ENCODE assay signal across 10 mouse cellular contexts in the genomic region with DNA sequence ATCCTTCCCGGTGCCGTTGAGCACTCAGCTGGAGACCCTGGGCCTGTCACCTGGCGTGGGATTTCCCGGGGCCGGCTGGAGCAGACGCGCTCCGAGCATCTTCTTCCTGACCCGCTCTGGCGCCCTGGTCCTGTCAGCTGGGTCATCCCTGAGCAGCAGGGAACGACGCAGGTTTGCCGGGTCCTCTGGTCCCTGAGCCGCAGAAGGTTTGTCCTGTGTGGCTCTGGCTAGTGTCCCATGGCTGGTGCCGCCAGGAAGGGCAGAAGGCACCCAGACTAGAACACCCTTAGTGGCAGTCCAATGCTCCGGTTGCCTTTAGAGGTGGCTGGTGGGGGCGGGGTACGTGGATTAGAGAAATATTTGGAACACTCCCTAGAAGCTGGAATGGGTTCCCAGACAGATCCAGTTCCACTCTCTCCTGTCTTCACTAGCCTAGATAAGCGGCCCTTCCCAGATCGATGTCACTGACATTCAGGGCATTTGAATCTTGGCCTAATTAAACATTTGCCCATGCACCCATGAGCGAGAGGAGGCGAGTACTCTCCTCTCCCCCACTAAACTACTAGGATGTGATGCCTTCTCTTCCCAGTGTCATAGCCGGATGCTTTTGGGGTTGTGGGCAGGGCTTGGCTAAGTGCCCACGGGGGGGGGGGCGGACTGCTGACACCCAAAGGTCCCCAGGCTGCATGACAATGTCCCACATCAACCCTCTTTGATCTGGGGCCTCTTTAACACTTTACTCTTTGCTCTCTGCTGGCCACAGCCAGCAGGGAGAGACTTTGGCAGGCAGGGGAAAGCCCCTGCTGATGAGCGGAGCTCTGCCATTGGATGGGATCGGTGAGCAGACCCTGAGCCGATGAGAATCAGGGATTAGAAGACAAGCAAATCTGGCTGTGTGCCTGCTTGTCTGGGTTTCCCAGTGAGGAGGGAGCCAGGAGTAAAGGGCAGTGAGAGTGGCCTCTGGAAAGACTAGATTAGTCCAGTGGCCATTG. TPM values are rescaled to one million over a fixed set of nuclear protein-coding genes. Genes with fewer than 3 reads are reported as not detected.
DNase-seq lines count a peak whose midpoint lies in the region; ATAC-seq and TF ChIP-seq lines count a peak whose summit lies in the region.
"Had no signal": no experiment of that assay in that cellular context is flagged by ENCODE, and none has a peak within 500 bp of the region (broad histone marks: within the 10 kb centered on the region; RNA-seq: fewer than 3 reads in every experiment).

No protein-coding gene starts in this region.

- intact Hi-C loops in left cerebral cortex, postnatal 4 days (cut with DNase I) = no loop called here

- no peaks in the 10 kb centered on the region for H3K9me3 ChIP-seq in forebrain, embryonic 13.5 days (replicated peaks)
- no peaks in the 10 kb centered on the region for H3K9me3 ChIP-seq in hindbrain, embryonic 12.5 days (replicated peaks)
- H3K9me3 ChIP-seq in midbrain, postnatal 0 days (ENCODE audit: low read length) = no peaks in the 10 kb centered on the region

- peak overlapping the region; percentile 88 for H3K4me2 ChIP-seq in forebrain, embryonic 13.5 days
- peak overlapping the region; percentile 98 for H3K4me2 ChIP-seq in hindbrain, embryonic 12.5 days (replicated peaks)
- H3K4me2 ChIP-seq in midbrain, postnatal 0 days (ENCODE audit: low read depth, low read length, poor library complexity, severe bottlenecking) = peak overlapping the region; percentile 73

- WGBS in forebrain, embryonic 13.5 days = under 1% methylated on average over 28 of the region's 28 CpGs
- 2% methylated on average over 28 of the region's 28 CpGs for WGBS in hindbrain, embryonic 12.5 days
- WGBS in midbrain, postnatal 0 days = 1% methylated on average over 28 of the region's 28 CpGs

- H3K36me3 ChIP-seq in forebrain, embryonic 13.5 days (ENCODE audit: poor library complexity, severe bottlenecking) = no peaks in the 10 kb centered on the region
- no peaks in the 10 kb centered on the region for H3K36me3 ChIP-seq in hindbrain, embryonic 12.5 days
- no peaks in the 10 kb centered on the region for H3K36me3 ChIP-seq in midbrain, postnatal 0 days (ENCODE audit: insufficient read depth, low read length)

- H3K4me1 ChIP-seq in brown adipose tissue, adult 24 weeks (ENCODE audit: control insufficient read depth, insufficient read depth, insufficient read length, low read length) = no peaks in the 10 kb centered on the region
- peaks cover 21% of the 10 kb centered on the region for H3K4me1 ChIP-seq in forebrain, embryonic 13.5 days
- H3K4me1 ChIP-seq in hindbrain, embryonic 12.5 days = peaks cover 13% of the 10 kb centered on the region
- 0 out of 2 replicates have a peak, but pooled peaks cover 4% of the 10 kb centered on the region for H3K4me1 ChIP-seq in midbrain, postnatal 0 days (ENCODE audit: insufficient read depth, low read length)

- ATAC-seq in forebrain, embryonic 13.5 days = peak; percentile 50; the same call in 1 of the 2 replicates
- ATAC-seq in hindbrain, embryonic 12.5 days (ENCODE audit: low FRiP score) = peak; percentile 65
- peak; percentile 58 for ATAC-seq in midbrain, postnatal 0 days (ENCODE audit: low FRiP score)

- TF ChIP-seq CTCF in midbrain, postnatal 0 days (IDR thresholded peaks at IDR 0.05) = peak; percentile 28

- peak overlapping the region; percentile 74 for H3K4me3 ChIP-seq in brown adipose tissue, adult 24 weeks (ENCODE audit: insufficient read depth, low read depth, low read length)
- H3K4me3 ChIP-seq in forebrain, embryonic 13.5 days = peak overlapping the region; percentile 53
- H3K4me3 ChIP-seq in hindbrain, embryonic 12.5 days = peak overlapping the region; percentile 56
- H3K4me3 ChIP-seq in midbrain, postnatal 0 days (ENCODE audit: low read depth, low read length) = peak overlapping the region; percentile 58

- DNase-seq in layer of hippocampus, adult 11-12 months (ENCODE audit: low spot score) = peak; percentile 38
- DNase-seq in layer of hippocampus, adult 9-10 months (ENCODE audit: low spot score) = no peak
- DNase-seq in left cerebral cortex, postnatal 4 days = peak; percentile 94
- peak; percentile 94 for DNase-seq in midbrain, postnatal 0 days (ENCODE audit: low spot score)
- no peak for DNase-seq in thymus, postnatal 36 days

- peaks cover 3% of the 10 kb centered on the region; the same call in 1 of the 2 replicates for H3K27me3 ChIP-seq in forebrain, embryonic 13.5 days
- H3K27me3 ChIP-seq in hindbrain, embryonic 12.5 days = peaks cover 15% of the 10 kb centered on the region
- H3K27me3 ChIP-seq in midbrain, postnatal 0 days (ENCODE audit: insufficient read depth, low read length) = no peaks in the 10 kb centered on the region

- peak overlapping the region; percentile 67 for H3K27ac ChIP-seq in brown adipose tissue, adult 24 weeks (replicated peaks; ENCODE audit: low read depth, low read length)
- H3K27ac ChIP-seq in forebrain, embryonic 13.5 days = no peak overlapping the region; the same call in 1 of the 2 replicates
- no peak overlapping the region for H3K27ac ChIP-seq in hindbrain, embryonic 12.5 days
- H3K27ac ChIP-seq in midbrain, postnatal 0 days (ENCODE audit: low read depth, low read length) = peak overlapping the region; percentile 77

- peak overlapping the region; percentile 71 for H3K9ac ChIP-seq in forebrain, embryonic 13.5 days
- H3K9ac ChIP-seq in hindbrain, embryonic 12.5 days = peak overlapping the region; percentile 69
- peak overlapping the region; percentile 75 for H3K9ac ChIP-seq in midbrain, postnatal 0 days (replicated peaks; ENCODE audit: low read length, poor library complexity, severe bottlenecking)

RNA-seq across cellular contexts. Expression of gene Pnpla3, which starts 0.8 kb away (rescaled TPM):
- 506 and 707 TPM in 2 replicates for polyA plus RNA-seq in brown adipose tissue, adult 24 weeks (2012; ENCODE audit: insufficient read depth, insufficient read length, missing spikeins)
- polyA plus RNA-seq in forebrain, embryonic 13.5 days (2015; fragmentation: Nextera tagmentation; extraction: Ambion mirVana) = 2.8 and 3.1 TPM in 2 replicates
- polyA plus RNA-seq in hindbrain, embryonic 12.5 days (2016; fragmentation: Nextera tagmentation; extraction: Ambion mirVana) = 2.7 and 3.0 TPM in 2 replicates
- total RNA-seq in left cerebral cortex, postnatal 4 days (2021) = 10 to 100 TPM; 12.6 to 13.1 TPM
- 6.9 and 7.3 TPM in 2 replicates for total RNA-seq in midbrain, postnatal 0 days (2014; rRNA removed)
- 5.1 and 5.4 TPM in 2 replicates for polyA plus RNA-seq in midbrain, postnatal 0 days (2015; fragmentation: Nextera tagmentation; extraction: Ambion mirVana)
- total RNA-seq: MEL had no signal

RNA-seq across cellular contexts. Expression of gene Samm50, which starts 23.6 kb away (rescaled TPM):
- 177 and 266 TPM in 2 replicates for polyA plus RNA-seq in brown adipose tissue, adult 24 weeks (2012; ENCODE audit: insufficient read depth, insufficient read length, missing spikeins)
- 84.4 and 91.5 TPM in 2 replicates for polyA plus RNA-seq in forebrain, embryonic 13.5 days (2015; fragmentation: Nextera tagmentation; extraction: Ambion mirVana)
- 87.8 and 94.7 TPM in 2 replicates for polyA plus RNA-seq in hindbrain, embryonic 12.5 days (2016; fragmentation: Nextera tagmentation; extraction: Ambion mirVana)
- total RNA-seq in left cerebral cortex, postnatal 4 days (2021) = 10 to 100 TPM; 91.1 to 93.9 TPM
- total RNA-seq in midbrain, postnatal 0 days (2014; rRNA removed) = 38.9 and 39.7 TPM in 2 replicates
- 88.1 and 90.9 TPM in 2 replicates for polyA plus RNA-seq in midbrain, postnatal 0 days (2015; fragmentation: Nextera tagmentation; extraction: Ambion mirVana)

RNA-seq across cellular contexts. Expression of gene Pnpla5, which starts 45.5 kb away (rescaled TPM):
- not detected in 2 replicates for polyA plus RNA-seq in brown adipose tissue, adult 24 weeks (2012; ENCODE audit: insufficient read depth, insufficient read length, missing spikeins)
- not detected in 2 replicates for polyA plus RNA-seq in forebrain, embryonic 13.5 days (2015; fragmentation: Nextera tagmentation; extraction: Ambion mirVana)
- polyA plus RNA-seq in hindbrain, embryonic 12.5 days (2016; fragmentation: Nextera tagmentation; extraction: Ambion mirVana) = not detected in 2 replicates
- not detected for total RNA-seq in left cerebral cortex, postnatal 4 days (2021)
- total RNA-seq in midbrain, postnatal 0 days (2014; rRNA removed) = not detected in 2 replicates
- polyA plus RNA-seq in midbrain, postnatal 0 days (2015; fragmentation: Nextera tagmentation; extraction: Ambion mirVana) = not detected in 2 replicates
- total RNA-seq: left cerebral cortex, adult 18-20 months; MEL had no signal

Comparison
In these comparisons a context has a peak if more than half of its experiments do, and no peak if none do; other contexts are left out.
1. DNase-seq: peak in layer of hippocampus, adult 11-12 months (single experiment), left cerebral cortex, postnatal 4 days (single experiment) and midbrain, postnatal 0 days (single experiment); none in layer of hippocampus, adult 9-10 months (single experiment) and thymus, postnatal 36 days (0 of 2).
2. H3K27ac ChIP-seq: peak in brown adipose tissue, adult 24 weeks (single experiment) and midbrain, postnatal 0 days (single experiment); none in forebrain, embryonic 13.5 days (single experiment) and hindbrain, embryonic 12.5 days (single experiment).
3. RNA of gene Pnpla3, which starts 0.8 kb away (polyA plus RNA-seq): 506 to 707 TPM in brown adipose tissue, adult 24 weeks; 5.1 to 5.4 TPM in midbrain, postnatal 0 days, 2.8 to 3.1 TPM in forebrain, embryonic 13.5 days and 2.7 to 3.0 TPM in hindbrain, embryonic 12.5 days; every median in the first group is over 10 times any median in the second.
4. Peak in every context shown above with its lines, with median percentiles within 50 percentile points of each other: H3K4me3 ChIP-seq, ATAC-seq, H3K4me2 ChIP-seq and H3K9ac ChIP-seq.